In the genomic region with DNA sequence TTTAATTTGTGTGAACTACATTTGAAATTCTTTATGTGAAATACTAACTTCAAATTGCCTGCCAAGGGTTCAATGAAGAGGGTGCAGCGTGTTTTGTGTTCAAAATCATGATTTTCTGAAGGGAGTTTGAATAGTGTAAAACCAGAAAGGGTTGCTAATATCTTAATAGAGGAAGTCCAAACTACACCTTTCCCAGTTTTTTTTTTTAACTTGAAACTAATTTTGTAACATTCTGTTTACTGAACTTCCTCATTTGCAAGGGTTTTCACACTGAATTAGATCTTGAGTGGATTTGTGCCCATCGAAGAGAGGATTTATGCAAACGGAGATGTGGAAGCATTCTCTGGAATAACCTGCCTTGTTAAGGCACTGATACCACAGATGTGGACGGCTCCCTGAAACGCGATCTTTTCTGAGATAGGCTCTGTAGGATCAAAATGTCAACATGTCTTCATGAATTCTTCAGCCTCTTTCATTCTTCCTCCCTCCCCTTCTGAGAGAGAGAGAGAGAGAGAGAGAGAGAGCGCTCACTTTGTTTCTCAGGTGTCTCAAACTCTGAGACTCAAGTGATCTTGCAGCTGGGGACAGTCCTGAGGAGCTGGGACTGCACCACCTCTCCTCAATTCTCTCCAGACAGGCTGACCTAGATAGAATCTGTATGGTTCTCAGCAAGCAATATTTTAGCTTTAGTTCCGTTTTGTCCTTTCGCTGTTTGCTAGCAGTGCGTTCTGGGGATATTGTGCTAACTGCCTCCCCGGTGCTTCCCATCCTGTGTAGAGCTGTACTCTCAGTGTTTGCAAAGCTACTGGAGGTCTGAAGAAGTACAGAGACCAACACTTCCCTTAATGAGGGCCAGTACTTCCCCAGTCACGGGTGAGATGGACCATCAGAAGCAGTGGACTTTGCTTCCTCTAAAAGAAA, we compare ENCODE assay signal across 10 mouse cellular contexts. TPM values are rescaled to one million over a fixed set of nuclear protein-coding genes. Genes with fewer than 3 reads are reported as not detected.
DNase-seq lines count a peak whose midpoint lies in the region; ATAC-seq and TF ChIP-seq lines count a peak whose summit lies in the region.
"Had no signal": no experiment of that assay in that cellular context is flagged by ENCODE, and none has a peak within 500 bp of the region (broad histone marks: within the 10 kb centered on the region; RNA-seq: fewer than 3 reads in every experiment).

TSS of gene Ptpn22 (plus strand) at position 915 of the 921 bp plus-strand sequence.

- no peak for TF ChIP-seq RAD21 in CH12.LX (IDR thresholded peaks at IDR 0.05; ENCODE audit: low read depth, low read length)

- TF ChIP-seq POLR2A in CH12.LX (IDR thresholded peaks at IDR 0.05; ENCODE audit: low read depth, low read length): peak; percentile 41; the same call in 1 of the 2 replicates

- peak within 1 kb of the TSS; percentile 88 for H3K4me2 ChIP-seq in CH12.LX (ENCODE audit: insufficient read depth, low read depth, poor library complexity, severe bottlenecking)
- H3K4me2 ChIP-seq in liver, embryonic 12.5 days: peak within 1 kb of the TSS; percentile 33
- H3K4me2 ChIP-seq in forebrain, embryonic 13.5 days: no peak within 1 kb of the TSS
- H3K4me2 ChIP-seq in midbrain, embryonic 11.5 days: no peak within 1 kb of the TSS
- H3K4me2 ChIP-seq in forebrain, postnatal 0 days (ENCODE audit: low read depth): no peak within 1 kb of the TSS
- H3K4me2 ChIP-seq in forebrain, embryonic 16.5 days (ENCODE audit: low read length): no peak within 1 kb of the TSS
- H3K4me2 ChIP-seq: hindbrain, embryonic 15.5 days had no signal

- peaks cover 7 to 44% of the 10 kb centered on the region in 2 experiments for H3K4me1 ChIP-seq in CH12.LX (ENCODE audit: control insufficient read depth in 1 of 2, insufficient read depth in 2 of 2)
- H3K4me1 ChIP-seq in liver, embryonic 12.5 days: no peaks in the 10 kb centered on the region
- H3K4me1 ChIP-seq in forebrain, embryonic 13.5 days: peaks cover 7% of the 10 kb centered on the region; the same call in 1 of the 2 replicates
- no peaks in the 10 kb centered on the region for H3K4me1 ChIP-seq in midbrain, embryonic 11.5 days (ENCODE audit: control insufficient read depth, insufficient read depth, low read length)
- no peaks in the 10 kb centered on the region for H3K4me1 ChIP-seq in forebrain, postnatal 0 days (ENCODE audit: insufficient read depth)
- no peaks in the 10 kb centered on the region for H3K4me1 ChIP-seq in forebrain, embryonic 16.5 days (replicated peaks; ENCODE audit: control insufficient read depth, insufficient read depth, low read length)
- H3K4me1 ChIP-seq: hindbrain, embryonic 15.5 days had no signal

- dilution Hi-C loops in CH12.LX (cut with MboI; ENCODE audit: extremely low pct_ligation_motif_present, extremely low pct_unique_long_range_greater_than_20kb, low sequenced_read_pairs): no loop called here

- DNase-seq in CH12.LX (ENCODE audit: extremely low read depth): peak; percentile 81
- DNase-seq in c-Kit-positive CD71-negative TER-119-negative erythroid progenitor cells, embryonic 14.5 days (ENCODE audit: low read depth): peak; percentile 24
- DNase-seq in naive thymus-derived CD4-positive, alpha-beta T cell, adult 2 months (ENCODE audit: low read depth): peak; percentile 78
- no peak for DNase-seq in midbrain, embryonic 11.5 days (ENCODE audit: low spot score, missing footprints)
- no peak for DNase-seq in forebrain, postnatal 0 days

- peaks cover 40% of the 10 kb centered on the region for H3K79me2 ChIP-seq in CH12.LX (replicated peaks; ENCODE audit: control insufficient read depth, extremely low read depth, insufficient read depth, poor library complexity, severe bottlenecking)

- peak within 1 kb of the TSS; percentile 64 for H3K9ac ChIP-seq in CH12.LX (ENCODE audit: insufficient read depth, low read depth)
- H3K9ac ChIP-seq in liver, embryonic 12.5 days: no peak within 1 kb of the TSS
- no peak within 1 kb of the TSS for H3K9ac ChIP-seq in forebrain, embryonic 13.5 days
- H3K9ac ChIP-seq in midbrain, embryonic 11.5 days (ENCODE audit: low read length): no peak within 1 kb of the TSS
- H3K9ac ChIP-seq in forebrain, postnatal 0 days: no peak within 1 kb of the TSS
- no peak within 1 kb of the TSS for H3K9ac ChIP-seq in forebrain, embryonic 16.5 days (replicated peaks; ENCODE audit: low read depth, low read length)
- H3K9ac ChIP-seq: hindbrain, embryonic 15.5 days had no signal

- TF ChIP-seq EP300 in CH12.LX (IDR thresholded peaks at IDR 0.05; ENCODE audit: low read length): peak; percentile 42; the same call in 1 of the 2 replicates

- in situ Hi-C loops in CH12.LX (cut with MboI; ENCODE audit: low pct_ligation_motif_present, low pct_unique_long_range_greater_than_20kb, low sequenced_read_pairs): no loop called here

- peak within 1 kb of the TSS; percentile 55 to 77 (median 61) for H3K4me3 ChIP-seq in CH12.LX (replicated peaks in 1 of 3; ENCODE audit: low read depth in 2 of 3, low read length in 2 of 3, poor library complexity in 1 of 3)
- H3K4me3 ChIP-seq in liver, embryonic 12.5 days: 0 out of 2 replicates have a peak within 1 kb of the TSS, but pooled peaks have one; percentile 16
- no peak within 1 kb of the TSS for H3K4me3 ChIP-seq in forebrain, embryonic 13.5 days
- no peak within 1 kb of the TSS for H3K4me3 ChIP-seq in midbrain, embryonic 11.5 days (ENCODE audit: low read depth, low read length)
- H3K4me3 ChIP-seq in forebrain, postnatal 0 days (ENCODE audit: low read depth, low read length): no peak within 1 kb of the TSS
- H3K4me3 ChIP-seq in forebrain, embryonic 16.5 days (replicated peaks; ENCODE audit: low read length): no peak within 1 kb of the TSS
- H3K4me3 ChIP-seq: hindbrain, embryonic 15.5 days had no signal

- ATAC-seq in liver, embryonic 12.5 days: 0 out of 2 replicates have a peak, but pooled peaks have one; percentile 40
- no peak for ATAC-seq in forebrain, embryonic 13.5 days
- ATAC-seq in midbrain, embryonic 11.5 days (ENCODE audit: low FRiP score): no peak
- no peak for ATAC-seq in forebrain, postnatal 0 days
- no peak for ATAC-seq in forebrain, embryonic 16.5 days

- peaks cover 4 to 17% of the 10 kb centered on the region in 2 experiments for H3K36me3 ChIP-seq in CH12.LX (replicated peaks in 1 of 2; ENCODE audit: control insufficient read depth in 1 of 2, insufficient read depth in 1 of 2, low read length in 1 of 2)
- H3K36me3 ChIP-seq in liver, embryonic 12.5 days: no peaks in the 10 kb centered on the region
- no peaks in the 10 kb centered on the region for H3K36me3 ChIP-seq in forebrain, embryonic 13.5 days (ENCODE audit: poor library complexity, severe bottlenecking)
- H3K36me3 ChIP-seq in midbrain, embryonic 11.5 days (ENCODE audit: control insufficient read depth, insufficient read depth, low read length): no peaks in the 10 kb centered on the region
- H3K36me3 ChIP-seq in forebrain, postnatal 0 days (ENCODE audit: insufficient read depth): no peaks in the 10 kb centered on the region
- no peaks in the 10 kb centered on the region for H3K36me3 ChIP-seq in forebrain, embryonic 16.5 days (ENCODE audit: control insufficient read depth, insufficient read depth)
- H3K36me3 ChIP-seq: hindbrain, embryonic 15.5 days had no signal

- H3K27ac ChIP-seq in CH12.LX (ENCODE audit: insufficient read depth, low read depth): peak within 1 kb of the TSS; percentile 99
- H3K27ac ChIP-seq in liver, embryonic 12.5 days: peak within 1 kb of the TSS; percentile 27; the same call in 1 of the 2 replicates
- no peak within 1 kb of the TSS for H3K27ac ChIP-seq in forebrain, embryonic 13.5 days
- no peak within 1 kb of the TSS for H3K27ac ChIP-seq in midbrain, embryonic 11.5 days (ENCODE audit: low read depth, low read length)
- H3K27ac ChIP-seq in forebrain, postnatal 0 days (ENCODE audit: low read depth, low read length): no peak within 1 kb of the TSS
- H3K27ac ChIP-seq in forebrain, embryonic 16.5 days (ENCODE audit: low read length): no peak within 1 kb of the TSS
- H3K27ac ChIP-seq: hindbrain, embryonic 15.5 days had no signal

- H3K27me3 ChIP-seq in CH12.LX (replicated peaks): no peaks in the 10 kb centered on the region
- no peaks in the 10 kb centered on the region for H3K27me3 ChIP-seq in liver, embryonic 12.5 days (replicated peaks)
- H3K27me3 ChIP-seq in forebrain, embryonic 13.5 days: no peaks in the 10 kb centered on the region
- no peaks in the 10 kb centered on the region for H3K27me3 ChIP-seq in midbrain, embryonic 11.5 days (ENCODE audit: control insufficient read depth, insufficient read depth, low read length)
- H3K27me3 ChIP-seq in forebrain, postnatal 0 days (ENCODE audit: insufficient read depth, low read length): no peaks in the 10 kb centered on the region
- no peaks in the 10 kb centered on the region for H3K27me3 ChIP-seq in forebrain, embryonic 16.5 days (replicated peaks; ENCODE audit: control insufficient read depth, insufficient read depth, low read length)
- H3K27me3 ChIP-seq: hindbrain, embryonic 15.5 days had no signal

- no peaks in the 10 kb centered on the region for H3K9me3 ChIP-seq in CH12.LX (replicated peaks; ENCODE audit: low read length)
- H3K9me3 ChIP-seq in liver, embryonic 12.5 days (replicated peaks): no peaks in the 10 kb centered on the region
- H3K9me3 ChIP-seq in forebrain, embryonic 13.5 days (replicated peaks): no peaks in the 10 kb centered on the region
- H3K9me3 ChIP-seq in midbrain, embryonic 11.5 days (ENCODE audit: control insufficient read depth, low read length): no peaks in the 10 kb centered on the region
- no peaks in the 10 kb centered on the region for H3K9me3 ChIP-seq in forebrain, postnatal 0 days (ENCODE audit: low read length)
- H3K9me3 ChIP-seq in forebrain, embryonic 16.5 days (ENCODE audit: control insufficient read depth, low read length): no peaks in the 10 kb centered on the region
- H3K9me3 ChIP-seq: hindbrain, embryonic 15.5 days had no signal

- 38% methylated on average over 12 of the region's 12 CpGs for WGBS in liver, embryonic 12.5 days (ENCODE audit: insufficient replicate concordance)
- WGBS in forebrain, embryonic 13.5 days: 81% methylated on average over 12 of the region's 12 CpGs
- WGBS in midbrain, embryonic 11.5 days: 77% methylated on average over 12 of the region's 12 CpGs
- 72% methylated on average over 12 of the region's 12 CpGs for WGBS in forebrain, postnatal 0 days
- WGBS in forebrain, embryonic 16.5 days: 79% methylated on average over 12 of the region's 12 CpGs

- TF ChIP-seq CTCF in CH12.LX (conservative IDR thresholded peaks at IDR 0.05 in 1 of 2, IDR thresholded peaks at IDR 0.05 in 1 of 2; ENCODE audit: low read depth in 2 of 2, low read length in 2 of 2): no peak
- no peak for TF ChIP-seq CTCF in forebrain, postnatal 0 days (IDR thresholded peaks at IDR 0.05; ENCODE audit: low read depth)

RNA-seq across cellular contexts. Expression of gene Ptpn22, which starts in this region (rescaled TPM):
- total RNA-seq in CH12.LX (2012; rRNA removed) (21.9 and 26.7 TPM in 2 replicates), CH12.LX (2014; rRNA removed) (46.9 and 49.7 TPM in 2 replicates)
- polyA plus RNA-seq in CH12.LX (2012; ENCODE audit: insufficient read length, low read depth): 67.9 and 90.9 TPM in 2 replicates
- 2.0 TPM in 2 replicates for polyA plus RNA-seq in liver, embryonic 12.5 days (2016; fragmentation: Nextera tagmentation; extraction: Ambion mirVana)
- 0.14 and 0.37 TPM in 2 replicates for polyA plus RNA-seq in forebrain, embryonic 13.5 days (2015; fragmentation: Nextera tagmentation; extraction: Ambion mirVana)
- polyA plus RNA-seq in midbrain, embryonic 11.5 days (2014; fragmentation: Nextera tagmentation; extraction: Ambion mirVana): 0.23 and 0.65 TPM in 2 replicates
- total RNA-seq in forebrain, postnatal 0 days (2014; rRNA removed): 0.19 and 0.46 TPM in 2 replicates
- 0.43 and 0.46 TPM in 2 replicates for polyA plus RNA-seq in forebrain, postnatal 0 days (2015; fragmentation: Nextera tagmentation; extraction: Ambion mirVana)
- 0.10 and 0.24 TPM in 2 replicates for polyA plus RNA-seq in forebrain, embryonic 16.5 days (2015; fragmentation: Nextera tagmentation; extraction: Ambion mirVana)
- total RNA-seq: midbrain, postnatal 0 days had no signal

Comparison
In these comparisons a context has a peak if more than half of its experiments do, and no peak if none do; other contexts are left out.
1. RNA of gene Ptpn22 (total RNA-seq): 21.9 to 49.7 TPM in CH12.LX; 0.19 to 0.46 TPM in forebrain, postnatal 0 days; every median in the first group is over 10 times any median in the second.
2. RNA of gene Ptpn22 (polyA plus RNA-seq): 67.9 to 90.9 TPM in CH12.LX; 2.0 TPM in liver, embryonic 12.5 days, 0.43 to 0.46 TPM in forebrain, postnatal 0 days, 0.23 to 0.65 TPM in midbrain, embryonic 11.5 days, 0.14 to 0.37 TPM in forebrain, embryonic 13.5 days and 0.10 to 0.24 TPM in forebrain, embryonic 16.5 days; every median in the first group is over 10 times any median in the second.
3. DNase-seq: peak in CH12.LX (single experiment), c-Kit-positive CD71-negative TER-119-negative erythroid progenitor cells, embryonic 14.5 days (single experiment) and naive thymus-derived CD4-positive, alpha-beta T cell, adult 2 months (single experiment); none in midbrain, embryonic 11.5 days (single experiment) and forebrain, postnatal 0 days (single experiment).
4. H3K27ac ChIP-seq: peak in CH12.LX (single experiment) and liver, embryonic 12.5 days (single experiment); none in forebrain, embryonic 13.5 days (single experiment), midbrain, embryonic 11.5 days (single experiment), forebrain, postnatal 0 days (single experiment) and forebrain, embryonic 16.5 days (single experiment).
5. H3K4me2 ChIP-seq: peak in CH12.LX (single experiment) and liver, embryonic 12.5 days (single experiment); none in forebrain, embryonic 13.5 days (single experiment), midbrain, embryonic 11.5 days (single experiment), forebrain, postnatal 0 days (single experiment) and forebrain, embryonic 16.5 days (single experiment).
6. H3K4me3 ChIP-seq: peak in CH12.LX (3 of 3) and liver, embryonic 12.5 days (single experiment); none in forebrain, embryonic 13.5 days (single experiment), midbrain, embryonic 11.5 days (single experiment), forebrain, postnatal 0 days (single experiment) and forebrain, embryonic 16.5 days (single experiment).